Mouse (Mus musculus): ENCODE measurements around the gene S1pr4. TPM values are rescaled to one million over a fixed set of nuclear protein-coding genes. Genes with fewer than 3 reads are reported as not detected.

Gene S1pr4
- polyA plus RNA-seq, 1 experiment, result 5.6 TPM

DNA sequence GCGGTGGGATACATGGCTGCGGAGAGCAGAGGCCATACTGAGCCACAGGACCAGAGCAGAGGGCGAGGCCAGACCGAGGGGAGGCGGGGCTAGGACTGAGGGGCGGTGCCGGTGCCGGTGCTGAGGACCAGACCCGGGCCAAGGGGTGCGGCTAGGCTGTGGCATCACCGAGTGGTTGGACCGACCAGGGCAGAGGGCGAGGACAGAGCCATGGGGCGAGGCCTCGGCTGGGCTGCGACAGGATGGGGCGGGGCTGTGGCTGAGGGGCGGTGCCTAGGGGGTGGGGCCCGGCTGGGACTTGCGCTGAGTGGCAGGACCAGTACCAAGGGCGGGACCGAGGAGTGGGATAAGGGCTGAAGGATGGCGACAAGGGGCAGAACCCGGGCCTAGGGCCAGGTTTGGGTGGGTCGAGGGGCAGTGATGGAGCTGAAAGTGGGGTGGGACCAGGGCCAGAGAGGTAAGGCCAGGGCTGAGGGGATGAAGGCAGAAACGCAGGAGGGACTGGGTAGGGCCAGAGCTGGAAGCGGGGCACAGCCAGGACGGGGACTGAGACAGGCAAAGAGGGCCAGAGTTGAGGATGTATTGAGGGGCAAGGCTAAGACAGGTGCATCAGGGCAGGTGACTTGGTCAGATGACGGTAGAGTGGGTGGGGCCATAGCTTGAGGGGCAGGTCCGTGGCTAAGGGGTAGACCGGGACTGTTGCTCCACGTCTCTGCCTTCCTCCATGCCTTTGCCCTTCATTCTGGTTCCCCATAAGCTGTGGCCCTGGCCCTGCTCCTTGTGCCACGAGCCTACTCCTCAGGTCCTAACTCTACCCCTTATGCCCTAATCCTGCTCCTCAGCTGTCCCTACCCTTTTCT is 35.3 kb downstream of the S1pr4 start:
- 3% methylated on average over 33 of the region's 33 CpGs for WGBS

GRCm38 (mm10) chr10:81463531-81463930 is 36.4 kb downstream of the S1pr4 start:
- H3K27me3 ChIP-seq (ENCODE audit: control insufficient read depth, insufficient read depth, low read length), result peaks cover 8% of the 10 kb centered on the region
- no peak overlapping the region for H3K27ac ChIP-seq (ENCODE audit: insufficient read depth, low read depth, low read length)
- TF ChIP-seq POLR2A (IDR thresholded peaks at IDR 0.05; ENCODE audit: low read depth, low read length), result no peak
- no peak for TF ChIP-seq CTCF (IDR thresholded peaks at IDR 0.05; ENCODE audit: extremely low read depth, insufficient read length, insufficient replicate concordance, low read depth, low read length)

More for the DNA sequence above, 35.3 kb downstream of the S1pr4 start:
- no peaks in the 10 kb centered on the region for H3K36me3 ChIP-seq (ENCODE audit: control insufficient read depth, insufficient read depth, low read length)
- peaks cover 57% of the 10 kb centered on the region for H3K4me1 ChIP-seq (ENCODE audit: control insufficient read depth, insufficient read depth, insufficient read length, low read length)
- peak overlapping the region; percentile 59 for H3K4me3 ChIP-seq (ENCODE audit: low read depth, low read length)
- peak overlapping the region; percentile 94 for H3K27ac ChIP-seq (ENCODE audit: insufficient read depth, low read depth, low read length)
- TF ChIP-seq POLR2A (IDR thresholded peaks at IDR 0.05; ENCODE audit: low read depth, low read length), result no peak
- TF ChIP-seq CTCF (IDR thresholded peaks at IDR 0.05; ENCODE audit: extremely low read depth, insufficient read length, insufficient replicate concordance, low read depth, low read length), result no peak
- peaks cover 8% of the 10 kb centered on the region for H3K27me3 ChIP-seq (ENCODE audit: control insufficient read depth, insufficient read depth, low read length)

GRCm38 (mm10) chr10:81462917-81463316 is 37.0 kb downstream of the S1pr4 start:
- Histone ChIP-seq H3K4me1 (ENCODE audit: control insufficient read depth, insufficient read depth, insufficient read length, low read length) (peaks cover 47% of the 10 kb centered on the region), H3K27ac (ENCODE audit: insufficient read depth, low read depth, low read length) (no peak overlapping the region), H3K36me3 (ENCODE audit: control insufficient read depth, insufficient read depth, low read length) (no peaks in the 10 kb centered on the region), H3K4me3 (ENCODE audit: low read depth, low read length) (no peak overlapping the region), H3K27me3 (ENCODE audit: control insufficient read depth, insufficient read depth, low read length) (peaks cover 8% of the 10 kb centered on the region)
- no peak for TF ChIP-seq CTCF (IDR thresholded peaks at IDR 0.05; ENCODE audit: extremely low read depth, insufficient read length, insufficient replicate concordance, low read depth, low read length)
- no peak for TF ChIP-seq POLR2A (IDR thresholded peaks at IDR 0.05; ENCODE audit: low read depth, low read length)
- 73% methylated on average over 7 of the region's 7 CpGs for WGBS

More at GRCm38 (mm10) chr10:81463531-81463930, 36.4 kb downstream of the S1pr4 start:
- H3K36me3 ChIP-seq (ENCODE audit: control insufficient read depth, insufficient read depth, low read length), result no peaks in the 10 kb centered on the region
- H3K4me1 ChIP-seq (ENCODE audit: control insufficient read depth, insufficient read depth, insufficient read length, low read length), result peaks cover 53% of the 10 kb centered on the region
- peak overlapping the region; percentile 59 for H3K4me3 ChIP-seq (ENCODE audit: low read depth, low read length)
- 44% methylated on average over 4 of the region's 4 CpGs for WGBS

GRCm38 (mm10) chr10:81462415-81462804 is 37.5 kb downstream of the S1pr4 start:
- 38% methylated on average over 7 of the region's 7 CpGs for WGBS

DNA sequence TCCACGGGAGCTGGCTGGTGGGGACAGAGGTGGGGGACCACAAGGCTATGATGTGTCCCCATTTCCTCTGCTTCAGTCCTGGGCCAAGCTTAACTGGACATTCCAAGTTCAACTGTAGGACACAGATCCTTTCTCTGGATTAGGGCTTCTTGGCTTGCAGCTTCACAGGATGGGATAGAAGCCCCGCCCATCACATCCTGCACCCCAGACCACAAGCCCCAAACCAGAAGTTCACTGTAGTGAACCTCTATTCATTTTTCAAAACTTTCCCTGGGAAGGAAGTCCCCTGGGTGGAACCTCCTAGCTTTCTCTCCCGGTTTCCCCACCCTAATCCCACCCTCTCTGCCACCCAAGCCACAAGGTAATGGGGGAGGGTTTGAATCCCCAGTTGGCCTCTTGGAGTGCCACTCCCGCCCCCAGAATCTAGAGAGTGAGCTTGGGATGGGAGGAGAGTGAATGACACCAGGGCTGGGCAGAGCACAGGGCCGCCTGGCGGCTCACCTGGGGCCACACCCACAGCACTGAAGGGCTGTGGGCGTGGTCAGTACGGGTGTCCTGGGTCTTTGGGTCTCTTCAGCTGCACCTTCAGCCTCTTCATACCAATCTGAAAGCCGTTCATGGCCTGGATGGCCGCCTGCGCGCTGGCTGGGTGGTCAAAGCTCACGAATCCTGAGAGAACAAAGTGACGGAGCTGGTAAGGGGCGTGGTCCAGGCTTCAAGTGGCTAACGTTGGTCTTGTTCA is 38.1 kb downstream of the S1pr4 start:
- peak overlapping the region; percentile 50 for H3K4me3 ChIP-seq (ENCODE audit: low read depth, low read length)
- no peak overlapping the region for H3K27ac ChIP-seq (ENCODE audit: insufficient read depth, low read depth, low read length)
- 6% methylated on average over 16 of the region's 16 CpGs for WGBS
- peaks cover 8% of the 10 kb centered on the region for H3K27me3 ChIP-seq (ENCODE audit: control insufficient read depth, insufficient read depth, low read length)
- peaks cover 39% of the 10 kb centered on the region for H3K4me1 ChIP-seq (ENCODE audit: control insufficient read depth, insufficient read depth, insufficient read length, low read length)
- no peaks in the 10 kb centered on the region for H3K36me3 ChIP-seq (ENCODE audit: control insufficient read depth, insufficient read depth, low read length)
- no peak for TF ChIP-seq CTCF (IDR thresholded peaks at IDR 0.05; ENCODE audit: extremely low read depth, insufficient read length, insufficient replicate concordance, low read depth, low read length)
- no peak for TF ChIP-seq POLR2A (IDR thresholded peaks at IDR 0.05; ENCODE audit: low read depth, low read length)

More at GRCm38 (mm10) chr10:81462415-81462804, 37.5 kb downstream of the S1pr4 start:
- no peak for TF ChIP-seq POLR2A (IDR thresholded peaks at IDR 0.05; ENCODE audit: low read depth, low read length)
- no peak for TF ChIP-seq CTCF (IDR thresholded peaks at IDR 0.05; ENCODE audit: extremely low read depth, insufficient read length, insufficient replicate concordance, low read depth, low read length)
- Histone ChIP-seq H3K4me3 (ENCODE audit: low read depth, low read length) (peak overlapping the region; percentile 50), H3K4me1 (ENCODE audit: control insufficient read depth, insufficient read depth, insufficient read length, low read length) (peaks cover 42% of the 10 kb centered on the region), H3K27me3 (ENCODE audit: control insufficient read depth, insufficient read depth, low read length) (peaks cover 8% of the 10 kb centered on the region), H3K27ac (ENCODE audit: insufficient read depth, low read depth, low read length) (no peak overlapping the region), H3K36me3 (ENCODE audit: control insufficient read depth, insufficient read depth, low read length) (no peaks in the 10 kb centered on the region)

DNA sequence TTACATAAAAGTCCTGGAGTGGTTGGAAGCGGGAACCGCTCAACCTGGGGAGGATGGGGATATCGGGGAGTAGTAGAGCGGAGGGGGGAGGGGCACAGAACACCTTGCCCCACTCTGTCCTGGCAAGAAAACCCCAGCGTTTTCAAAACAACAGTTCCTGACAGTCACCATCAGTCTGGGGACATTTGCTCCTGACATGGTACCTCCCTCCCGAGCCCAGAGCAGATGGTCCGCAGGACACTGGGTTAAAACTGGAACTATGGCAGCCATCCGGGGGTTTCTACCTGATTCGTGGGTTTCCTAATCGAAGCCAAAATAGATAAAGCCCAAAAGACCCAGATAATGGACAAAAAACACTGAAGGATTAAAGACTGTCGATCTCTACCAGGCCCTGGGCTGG is 39.0 kb downstream of the S1pr4 start:
- TF ChIP-seq CTCF (IDR thresholded peaks at IDR 0.05; ENCODE audit: extremely low read depth, insufficient read length, insufficient replicate concordance, low read depth, low read length) (no peak), POLR2A (IDR thresholded peaks at IDR 0.05; ENCODE audit: low read depth, low read length) (no peak)
- WGBS, result 54% methylated on average over 11 of the region's 11 CpGs
- Histone ChIP-seq H3K27ac (ENCODE audit: insufficient read depth, low read depth, low read length) (no peak overlapping the region), H3K4me3 (ENCODE audit: low read depth, low read length) (no peak overlapping the region), H3K36me3 (ENCODE audit: control insufficient read depth, insufficient read depth, low read length) (no peaks in the 10 kb centered on the region), H3K27me3 (ENCODE audit: control insufficient read depth, insufficient read depth, low read length) (peaks cover 8% of the 10 kb centered on the region), H3K4me1 (ENCODE audit: control insufficient read depth, insufficient read depth, insufficient read length, low read length) (peaks cover 30% of the 10 kb centered on the region)

- no peak overlapping the region for H3K4me3 ChIP-seq (ENCODE audit: low read depth, low read length)
- no peaks in the 10 kb centered on the region for H3K36me3 ChIP-seq (ENCODE audit: control insufficient read depth, insufficient read depth, low read length)
- H3K4me1 ChIP-seq (ENCODE audit: control insufficient read depth, insufficient read depth, insufficient read length, low read length), result peaks cover 26% of the 10 kb centered on the region
- no peak overlapping the region for H3K27ac ChIP-seq (ENCODE audit: insufficient read depth, low read depth, low read length)
- 45% methylated on average over 20 of the region's 20 CpGs for WGBS
- TF ChIP-seq POLR2A (IDR thresholded peaks at IDR 0.05; ENCODE audit: low read depth, low read length) (no peak), CTCF (IDR thresholded peaks at IDR 0.05; ENCODE audit: extremely low read depth, insufficient read length, insufficient replicate concordance, low read depth, low read length) (no peak)
- H3K27me3 ChIP-seq (ENCODE audit: control insufficient read depth, insufficient read depth, low read length), result peaks cover 10% of the 10 kb centered on the region
Observed at GRCm38 (mm10) chr10:81460471-81460870, 39.5 kb downstream of the S1pr4 start.
